Mouse (Mus musculus) hindbrain, postnatal 0 days (tissue): ENCODE measurements at regions not wholly inside any gene's neighbourhood (a gene's known extent, or its start where the extent isn't known, plus 50 kb on each side); places are given as distances from the start of the nearest gene placed in this dataset.

Source experiments
- ATAC-seq: fragments of 200-750 bp; cut with Nextera tagmentation; 2 replicates; pipeline ENCODE4 v1.8.0; 2017; ENCODE audit warnings: mild to moderate bottlenecking, moderate TSS enrichment, moderate library complexity
- DNase-seq: peaks from one replicate; pipeline ENCODE4 v3.0.0-alpha.2; 2015; ENCODE audit warnings: low spot score
- H3K27ac ChIP-seq: fragments of 300-500 bp; sonication (generic); 2 replicates; pipeline ENCODE4 v1.5.1; 2014; ENCODE audit warnings: mild to moderate bottlenecking
- H3K27me3 ChIP-seq: fragments of 300-500 bp; sonication (generic); 2 replicates; pipeline ENCODE4 v1.6.1; 2014; ENCODE audit warnings: low read length, mixed read lengths; ENCODE audit not compliant: insufficient read depth
- H3K36me3 ChIP-seq: fragments of 300-500 bp; sonication (generic); 2 replicates; pipeline ENCODE4 v1.6.1; 2014; ENCODE audit warnings: low read length, mixed read lengths; ENCODE audit not compliant: insufficient read depth
- H3K4me1 ChIP-seq: fragments of 300-500 bp; sonication (generic); 2 replicates; pipeline ENCODE4 v1.6.1; 2014; ENCODE audit warnings: antibody characterized with exemption, low read length, mixed read lengths; ENCODE audit not compliant: insufficient read depth
- H3K4me2 ChIP-seq: fragments of 300-500 bp; sonication (generic); 2 replicates; pipeline ENCODE4 v1.6.1; 2014; ENCODE audit warnings: low read depth, mild to moderate bottlenecking, low read length, moderate library complexity, mixed read lengths
- H3K4me3 ChIP-seq: fragments of 300-500 bp; sonication (generic); 2 replicates; pipeline ENCODE4 v1.5.1; 2014; ENCODE audit warnings: low read length
- H3K9ac ChIP-seq: fragments of 300-500 bp; sonication (generic); replicated peaks from 2 replicates; pipeline ENCODE4 v1.6.1; 2014; ENCODE audit warnings: mild to moderate bottlenecking, low read length, moderate library complexity, mixed read lengths
- H3K9me3 ChIP-seq: fragments of 300-500 bp; sonication (generic); 2 replicates; pipeline ENCODE4 v1.6.1; 2016; ENCODE audit warnings: low read length, mixed read lengths
- CTCF ChIP-seq: IDR thresholded peaks from 2 replicates; pipeline ENCODE4 v1.5.1; 2016; ENCODE audit warnings: antibody characterized with exemption, control low read depth, low read depth
- WGBS: fragments of 180-500 bp; shearing (Covaris S2); extraction: QIAGEN DNeasy Blood & Tissue Kit; methylation state at CpG from one replicate; pipeline ENCODE4 v1.1.7; 2014; 5-methylcytosine and 5-hydroxymethylcytosine counted together

DNA sequence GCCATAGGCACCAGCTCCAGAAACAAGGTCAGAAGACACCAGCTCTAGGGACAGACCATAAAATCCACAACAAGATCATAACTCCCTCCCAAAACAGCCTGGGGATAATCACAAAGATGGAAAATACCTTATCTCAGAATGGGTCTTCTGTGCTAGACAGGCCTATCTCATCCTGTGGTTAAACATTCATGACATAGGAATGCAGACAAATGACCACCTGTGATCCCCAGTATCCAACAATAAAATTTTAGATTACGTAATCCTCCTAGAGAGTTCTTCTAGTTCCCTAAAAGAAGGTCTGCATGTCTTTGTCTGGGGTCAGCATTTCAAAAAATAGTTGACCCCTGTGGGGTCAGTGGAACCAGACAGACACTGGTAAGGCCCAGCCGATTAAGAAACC is 158.4 kb upstream of the Vwde start:
- Histone ChIP-seq H3K27me3 (no peaks in the 10 kb centered on the region), H3K4me3 (no peak overlapping the region), H3K9ac (no peak overlapping the region), H3K9me3 (no peaks in the 10 kb centered on the region), H3K4me2 (no peak overlapping the region), H3K27ac (no peak overlapping the region), H3K36me3 (no peaks in the 10 kb centered on the region), H3K4me1 (no peaks in the 10 kb centered on the region)
- 84% methylated on average over 2 of the region's 2 CpGs for WGBS
- TF ChIP-seq CTCF: no peak
- ATAC-seq (no peak), DNase-seq (no peak)

DNA sequence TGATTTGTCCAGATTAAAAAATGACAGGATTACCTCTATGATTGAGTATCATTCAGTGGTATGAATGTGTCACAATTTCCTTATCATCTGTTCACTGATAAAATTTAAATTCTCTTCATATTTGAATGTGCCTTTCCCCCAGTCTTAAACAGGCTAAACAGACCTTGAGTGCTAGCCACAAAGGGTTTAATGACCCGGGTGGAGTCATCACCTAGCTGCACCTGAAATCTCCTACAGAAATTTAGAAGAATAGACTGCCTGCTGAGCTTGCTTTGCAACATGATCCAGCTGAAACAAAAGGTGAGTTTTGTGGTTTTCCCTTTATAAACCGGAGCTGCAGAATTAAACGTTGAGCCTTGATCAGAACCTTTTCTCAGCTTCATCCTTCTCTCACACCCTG is 156.1 kb upstream of the Vwde start:
- no peak overlapping the region for H3K4me3 ChIP-seq
- no peaks in the 10 kb centered on the region for H3K36me3 ChIP-seq
- WGBS: 65% methylated on average over 3 of the region's 3 CpGs
- no peaks in the 10 kb centered on the region for H3K4me1 ChIP-seq
- no peak for TF ChIP-seq CTCF
- DNase-seq (no peak), ATAC-seq (no peak)
- H3K27ac ChIP-seq: no peak overlapping the region
- no peaks in the 10 kb centered on the region for H3K27me3 ChIP-seq
- H3K9me3 ChIP-seq: no peaks in the 10 kb centered on the region
- H3K9ac ChIP-seq: no peak overlapping the region
- no peak overlapping the region for H3K4me2 ChIP-seq

DNA sequence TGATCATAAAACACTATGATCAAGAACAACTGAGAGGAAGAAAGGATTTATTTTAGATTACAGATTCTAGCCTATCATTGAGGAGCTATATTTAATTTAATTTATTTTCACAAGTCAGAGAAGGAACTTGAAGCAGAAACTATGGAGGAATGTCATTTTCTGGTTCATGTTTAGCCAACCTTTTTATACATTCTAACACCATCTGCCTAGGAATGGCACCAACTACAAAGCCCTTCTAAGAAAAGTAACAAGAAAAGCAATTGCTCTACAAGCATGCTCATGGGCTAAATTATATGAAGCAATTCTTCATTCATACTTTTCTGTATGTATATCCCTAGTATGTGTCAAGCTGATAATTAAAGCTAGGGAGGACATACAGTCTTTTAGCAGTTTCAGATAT is 155.0 kb upstream of the Vwde start:
- no peak overlapping the region for H3K4me3 ChIP-seq
- no peaks in the 10 kb centered on the region for H3K4me1 ChIP-seq
- no peak for DNase-seq
- TF ChIP-seq CTCF: no peak
- no peaks in the 10 kb centered on the region for H3K27me3 ChIP-seq
- no peaks in the 10 kb centered on the region for H3K36me3 ChIP-seq
- no peak overlapping the region for H3K4me2 ChIP-seq
- no peak for ATAC-seq
- no peaks in the 10 kb centered on the region for H3K9me3 ChIP-seq
- H3K9ac ChIP-seq: no peak overlapping the region
- no peak overlapping the region for H3K27ac ChIP-seq

DNA sequence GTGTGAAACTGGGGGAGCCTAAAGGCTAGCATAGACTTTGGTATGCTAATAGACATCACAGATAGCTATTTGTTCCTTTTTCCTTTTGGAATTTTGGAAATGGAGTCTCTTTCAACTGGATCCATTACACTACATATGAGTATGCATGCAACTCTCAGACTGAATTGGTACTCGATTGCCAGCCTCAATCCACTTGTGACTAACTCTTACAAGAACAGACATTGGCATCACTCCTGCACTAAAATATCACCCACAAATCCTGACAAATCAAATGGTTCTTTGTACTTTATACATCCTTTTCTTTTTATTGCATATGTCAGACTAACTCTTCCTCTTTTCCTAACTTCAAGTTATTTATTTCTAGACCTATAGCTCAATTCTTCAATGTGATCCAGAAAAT is 149.1 kb upstream of the Vwde start:
- ATAC-seq (no peak), DNase-seq (no peak)
- WGBS: 87% methylated on average over 1 of the region's 1 CpGs
- no peak overlapping the region for H3K4me2 ChIP-seq
- no peak for TF ChIP-seq CTCF
- H3K4me3 ChIP-seq: no peak overlapping the region
- no peaks in the 10 kb centered on the region for H3K36me3 ChIP-seq
- H3K4me1 ChIP-seq: no peaks in the 10 kb centered on the region
- no peaks in the 10 kb centered on the region for H3K9me3 ChIP-seq
- no peak overlapping the region for H3K27ac ChIP-seq
- H3K27me3 ChIP-seq: no peaks in the 10 kb centered on the region
- no peak overlapping the region for H3K9ac ChIP-seq

DNA sequence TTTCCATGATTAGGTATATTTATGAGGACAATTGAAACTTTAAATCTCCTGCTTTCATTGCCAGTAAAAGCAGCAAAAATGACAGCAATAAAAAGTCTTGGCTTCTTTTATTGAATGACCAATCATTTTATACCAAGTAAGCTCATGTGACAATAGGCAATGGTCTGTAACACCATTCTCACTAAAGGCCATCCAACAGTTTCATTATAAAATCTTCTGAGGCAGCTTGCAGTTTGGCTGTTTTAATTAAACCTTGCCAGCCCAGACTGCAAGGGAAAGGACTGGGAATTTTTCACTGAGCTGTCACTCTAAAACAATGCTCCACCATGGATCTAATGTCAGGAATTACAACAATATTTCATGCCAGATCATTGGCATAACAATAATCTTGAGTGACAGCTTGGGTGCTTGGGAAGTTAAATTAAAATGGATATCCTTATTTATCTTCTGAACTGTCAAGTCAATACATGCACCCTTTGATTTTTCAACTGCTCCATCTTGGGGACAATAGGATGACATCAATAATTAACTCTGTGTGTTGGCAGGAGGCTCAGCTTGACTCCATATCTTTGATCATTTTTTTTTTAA is 145.0 kb upstream of the Vwde start:
- Histone ChIP-seq H3K27ac (no peak overlapping the region), H3K4me1 (no peaks in the 10 kb centered on the region), H3K4me2 (no peak overlapping the region), H3K9me3 (no peaks in the 10 kb centered on the region), H3K4me3 (no peak overlapping the region), H3K27me3 (no peaks in the 10 kb centered on the region), H3K9ac (no peak overlapping the region), H3K36me3 (no peaks in the 10 kb centered on the region)
- DNase-seq: no peak
- ATAC-seq: no peak
- no peak for TF ChIP-seq CTCF
